Comparison of ENCODE assay signal across 9 mouse cellular contexts in genomic region chr8:61515110-61515930, GRCm38 (mm10). TPM values are rescaled to one million over a fixed set of nuclear protein-coding genes. Genes with fewer than 3 reads are reported as not detected.
DNase-seq lines count a peak whose midpoint lies in the region; ATAC-seq and TF ChIP-seq lines count a peak whose summit lies in the region.
"Had no signal": no experiment of that assay in that cellular context is flagged by ENCODE, and none has a peak within 500 bp of the region (broad histone marks: within the 10 kb centered on the region; RNA-seq: fewer than 3 reads in every experiment).

No protein-coding gene starts in this region.

- peaks cover 4% of the 10 kb centered on the region for H3K4me1 ChIP-seq in thymus, adult 2 months (replicated peaks; ENCODE audit: control insufficient read depth, insufficient read depth, low read length)
- H3K4me1 ChIP-seq in midbrain, embryonic 10.5 days: peaks cover 33% of the 10 kb centered on the region

- peak; percentile 21 to 34 for DNase-seq in cerebellum, postnatal 14 days
- no peak for DNase-seq in cerebellum, adult 9-10 months
- no peak for DNase-seq in thymus, adult 2 months
- no peak for DNase-seq in thymus, postnatal 4 days
- no peak for DNase-seq in midbrain, embryonic 10.5 days (ENCODE audit: low spot score)
- DNase-seq in c-Kit-positive CD71-positive TER-119-positive erythroid progenitor cells, embryonic 14.5 days (ENCODE audit: low spot score): no peak
- no peak for DNase-seq in adrenal gland, postnatal 4 days (ENCODE audit: low spot score in 2 of 2)

- no peaks in the 10 kb centered on the region for H3K27me3 ChIP-seq in thymus, adult 2 months (ENCODE audit: control insufficient read depth, insufficient read depth, low read length)
- no peaks in the 10 kb centered on the region for H3K27me3 ChIP-seq in midbrain, embryonic 10.5 days (ENCODE audit: low read depth, poor library complexity, severe bottlenecking)
- H3K27me3 ChIP-seq: Patski had no signal

- H3K9me3 ChIP-seq in midbrain, embryonic 10.5 days (replicated peaks): no peaks in the 10 kb centered on the region

- 0 out of 2 replicates have a peak, but pooled peaks have one; percentile 5 for TF ChIP-seq CTCF in thymus, adult 2 months (IDR thresholded peaks at IDR 0.05; ENCODE audit: borderline replicate concordance, control insufficient read depth, extremely low read depth, insufficient read depth, low read length, poor library complexity)

- ATAC-seq in erythroid progenitor cell, adult 5-6 weeks (replicated peaks; ENCODE audit: low FRiP score, poor library complexity, severe bottlenecking): no peak

- no peak overlapping the region for H3K4me3 ChIP-seq in thymus, adult 2 months (ENCODE audit: control insufficient read depth, insufficient read depth, low read length)
- H3K4me3 ChIP-seq in midbrain, embryonic 10.5 days: no peak overlapping the region

- no peak for TF ChIP-seq POLR2A in thymus, adult 2 months (IDR thresholded peaks at IDR 0.05; ENCODE audit: control insufficient read depth, extremely low read depth, insufficient read depth, low read length, poor library complexity)

- H3K36me3 ChIP-seq in thymus, adult 2 months (ENCODE audit: control insufficient read depth, insufficient read depth, low read length): no peaks in the 10 kb centered on the region
- H3K36me3 ChIP-seq in midbrain, embryonic 10.5 days: peaks cover 90% of the 10 kb centered on the region

- WGBS in thymus, adult 2 months: 95% methylated on average over 24 of the region's 24 CpGs
- WGBS in midbrain, embryonic 10.5 days: 89% methylated on average over 24 of the region's 24 CpGs

- no peak overlapping the region for H3K27ac ChIP-seq in thymus, adult 2 months (ENCODE audit: control insufficient read depth, insufficient read depth, low read length)
- peak overlapping the region; percentile 59 for H3K27ac ChIP-seq in midbrain, embryonic 10.5 days (replicated peaks)

RNA-seq across cellular contexts. Expression of gene Cbr4, which starts 27.8 kb away (rescaled TPM):
- 5.2 and 5.6 TPM in 2 replicates for polyA plus RNA-seq in thymus, adult 2 months (2012; rRNA removed)
- polyA plus RNA-seq in midbrain, embryonic 10.5 days (2016; fragmentation: Nextera tagmentation; extraction: Ambion mirVana): 28.1 and 30.0 TPM in 2 replicates
- total RNA-seq in erythroid progenitor cell, adult 5-6 weeks (2015; ENCODE audit: low replicate concordance): 4.3 and 5.9 TPM in 2 replicates
- total RNA-seq in erythroid progenitor cell, adult 5-6 weeks (2017; ENCODE audit: low replicate concordance): 5.3 and 18.4 TPM in 2 replicates
- total RNA-seq in adrenal gland, postnatal 4 days (2021): 10 to 100 TPM; 54.6 to 65.9 TPM

Comparison
In these comparisons a context has a peak if more than half of its experiments do, and no peak if none do; other contexts are left out.
1. DNase-seq: peak in cerebellum, postnatal 14 days (2 of 2); none in cerebellum, adult 9-10 months (single experiment), thymus, adult 2 months (single experiment), thymus, postnatal 4 days (single experiment), midbrain, embryonic 10.5 days (single experiment), c-Kit-positive CD71-positive TER-119-positive erythroid progenitor cells, embryonic 14.5 days (single experiment) and adrenal gland, postnatal 4 days (0 of 2).